Mouse (Mus musculus) thymus, postnatal 36 days (tissue): ENCODE measurements around the gene Coro1c.

Source experiments
- DNase-seq, 2 experiments: peaks; one replicate each; pipeline ENCODE4 v3.0.0; 2022; ENCODE audit warnings: mixed read lengths in 2 of 2

Gene Coro1c

GRCm38 (mm10) chr5:113921310-113922166 is 13.0 kb upstream of the Coro1c start:
- DNase-seq: no peak

- no peak for DNase-seq
Measured at GRCm38 (mm10) chr5:113919060-113919459, 10.5 kb upstream of the Coro1c start.

DNA sequence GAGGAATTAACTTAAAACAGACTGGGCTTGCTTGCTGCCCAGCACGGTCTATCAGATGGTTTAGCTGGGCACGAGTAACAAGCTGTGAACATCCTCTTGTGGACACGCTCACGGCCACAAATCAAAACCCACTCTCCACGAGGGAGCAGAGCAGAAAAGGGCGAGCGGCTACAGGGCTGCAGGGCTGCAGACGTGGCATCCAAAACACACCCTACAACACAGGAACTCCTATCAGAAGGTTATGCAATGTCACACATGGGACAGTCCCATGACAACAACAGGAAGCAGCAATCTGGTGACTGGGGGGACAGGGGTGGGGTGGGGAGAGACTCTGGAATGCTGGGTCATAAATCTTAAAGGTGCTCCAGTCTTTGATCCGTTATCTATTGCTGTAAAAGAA is 10.1 kb upstream of the Coro1c start:
- DNase-seq: no peak

GRCm38 (mm10) chr5:113910705-113911104 is 2.1 kb upstream of the Coro1c start:
- DNase-seq: no peak

- DNase-seq: no peak
Measured at GRCm38 (mm10) chr5:113910065-113910701, 1.6 kb upstream of the Coro1c start.

- peak; percentile 67 to 75 for DNase-seq
Measured at GRCm38 (mm10) chr5:113907786-113908567, 581 bp downstream of the Coro1c start.

- peak; percentile 8 to 37 for DNase-seq
Measured at GRCm38 (mm10) chr5:113906958-113907735, 1.4 kb downstream of the Coro1c start.

DNA sequence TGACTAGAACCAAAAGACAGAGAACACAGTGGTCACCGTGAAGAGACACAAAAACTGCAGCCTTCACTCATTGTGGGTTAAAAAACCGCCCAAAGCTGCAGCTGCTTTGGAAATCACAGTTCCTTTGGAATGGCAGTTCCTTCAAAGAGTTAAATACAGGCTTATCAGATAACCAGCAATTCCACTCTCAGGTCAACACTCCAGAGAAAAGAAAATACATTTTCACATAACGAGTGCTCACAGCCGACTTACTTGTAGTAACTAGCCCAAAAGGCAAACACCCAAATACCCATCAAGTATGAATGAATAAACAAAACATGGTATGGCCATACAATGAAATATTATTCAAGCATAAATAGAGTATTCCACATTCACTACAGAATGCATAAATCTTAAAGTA is 3.6 kb downstream of the Coro1c start:
- DNase-seq: no peak

DNA sequence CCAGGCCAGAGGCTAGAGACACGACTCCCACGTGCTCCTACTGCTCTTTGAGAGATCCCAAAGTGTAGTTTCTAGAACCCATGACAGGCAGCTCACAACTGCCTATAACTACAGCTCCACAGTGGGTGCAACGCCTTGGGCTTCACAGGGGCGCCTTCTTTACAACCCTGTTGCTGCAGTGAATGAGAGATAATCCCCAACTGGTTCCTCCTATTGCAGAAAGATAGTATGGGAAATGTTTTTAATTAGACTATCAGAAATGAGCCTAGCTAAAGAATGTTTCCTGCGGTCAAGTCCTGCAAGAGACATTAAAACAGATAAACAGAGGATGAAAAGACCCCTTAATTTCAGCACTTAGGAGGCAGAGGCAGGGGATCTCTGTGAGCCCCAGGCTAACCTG is 5.6 kb downstream of the Coro1c start:
- DNase-seq: no peak

DNA sequence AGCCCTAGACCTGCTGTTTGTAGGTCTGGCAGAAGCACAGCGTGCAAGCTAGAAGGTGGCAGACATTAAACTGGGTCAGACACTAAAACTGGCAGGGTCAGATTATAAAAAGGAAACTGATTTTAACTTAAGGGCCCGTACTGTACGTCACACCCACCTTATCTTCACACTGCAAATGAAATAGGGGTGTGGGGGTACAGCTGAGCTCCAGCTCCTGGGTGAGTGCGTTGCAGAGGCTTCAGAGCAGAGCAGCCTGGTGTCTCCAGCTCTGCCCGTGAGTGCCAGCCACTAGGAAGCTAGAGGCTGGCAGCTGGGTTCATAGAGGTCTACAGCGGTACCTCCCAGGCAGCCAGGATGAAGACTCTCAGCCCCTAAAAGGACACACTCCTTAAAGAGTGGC is 6.5 kb downstream of the Coro1c start:
- no peak for DNase-seq

DNA sequence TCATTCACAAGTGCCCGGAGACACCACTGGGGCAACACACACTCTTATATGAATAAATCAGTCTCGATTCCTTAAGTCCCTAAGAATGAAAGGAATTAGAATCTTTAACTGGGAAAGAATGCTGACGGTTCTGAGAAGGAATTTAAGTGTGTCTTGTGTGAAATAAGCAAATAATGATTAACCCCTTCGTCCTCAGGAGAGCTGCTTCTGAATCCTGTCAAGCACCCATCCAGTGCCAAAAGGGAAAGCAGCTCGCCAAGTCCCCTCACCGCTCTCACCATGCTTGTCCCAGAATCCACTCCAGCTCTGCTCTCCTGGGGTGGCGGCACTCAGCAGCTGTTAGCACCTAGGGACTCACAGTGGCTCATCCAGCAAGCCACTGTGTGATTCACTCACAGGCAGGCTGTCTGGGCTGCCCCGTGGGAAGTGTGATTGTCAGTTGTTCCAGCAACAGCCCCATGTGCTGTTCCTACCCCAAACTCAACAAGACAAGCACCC is 7.4 kb downstream of the Coro1c start:
- no peak for DNase-seq

DNA sequence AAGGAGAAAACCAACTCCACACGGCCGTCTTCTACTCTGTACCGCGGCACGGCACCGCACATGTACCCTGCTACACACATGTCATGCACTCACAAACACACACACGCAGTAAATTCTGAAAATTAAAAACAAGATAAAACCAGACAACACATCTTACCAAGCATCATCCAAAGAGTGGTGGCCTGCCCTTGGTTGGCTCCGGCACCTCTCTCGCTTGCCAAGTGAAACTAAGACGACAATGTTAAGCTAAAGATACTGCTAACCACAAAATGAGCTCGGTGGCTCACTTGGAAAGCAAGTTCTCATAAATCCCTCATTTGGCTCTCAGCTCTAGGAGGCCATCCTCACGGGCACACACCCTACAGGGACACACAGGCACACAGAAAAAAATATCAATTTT is 9.0 kb downstream of the Coro1c start:
- DNase-seq: no peak

DNA sequence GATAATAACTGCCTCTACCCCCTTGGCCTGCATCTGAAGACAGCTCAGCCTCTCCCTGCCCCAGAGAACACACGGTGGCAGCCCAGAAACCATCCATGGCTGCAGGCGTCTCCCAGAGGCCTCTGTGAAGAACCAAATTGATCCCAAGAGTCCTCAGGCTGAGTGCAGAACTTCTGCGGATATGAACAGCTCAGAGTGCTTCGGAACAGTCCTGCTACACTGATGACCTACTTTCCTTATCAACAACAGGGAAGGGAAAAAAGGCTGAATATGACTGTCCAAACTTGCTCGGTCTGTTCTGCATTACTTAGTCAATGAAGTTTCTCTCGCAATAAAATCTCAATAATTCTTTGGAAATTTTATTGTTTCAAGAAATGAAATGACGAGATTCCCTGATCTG is 16.6 kb downstream of the Coro1c start:
- no peak for DNase-seq

DNA sequence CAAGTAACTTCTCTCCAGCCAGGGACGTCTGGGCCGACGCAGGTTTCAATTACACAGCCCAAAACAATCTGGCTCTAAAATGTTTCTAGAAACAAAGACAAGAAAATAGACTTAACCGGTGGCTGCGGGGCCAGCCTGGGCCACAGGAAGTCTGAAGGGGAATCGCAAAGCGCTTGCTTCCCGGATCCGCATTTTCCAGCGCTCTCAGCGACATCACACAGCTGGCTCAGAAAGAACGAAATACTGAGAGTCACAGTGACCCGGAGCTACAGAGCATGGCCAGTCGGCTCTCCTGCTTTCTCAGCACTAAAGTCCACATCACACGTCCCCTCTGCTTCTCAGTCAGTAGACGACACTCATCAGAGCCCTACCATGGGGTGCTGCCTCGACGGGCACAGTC is 17.7 kb downstream of the Coro1c start:
- no peak for DNase-seq

DNA sequence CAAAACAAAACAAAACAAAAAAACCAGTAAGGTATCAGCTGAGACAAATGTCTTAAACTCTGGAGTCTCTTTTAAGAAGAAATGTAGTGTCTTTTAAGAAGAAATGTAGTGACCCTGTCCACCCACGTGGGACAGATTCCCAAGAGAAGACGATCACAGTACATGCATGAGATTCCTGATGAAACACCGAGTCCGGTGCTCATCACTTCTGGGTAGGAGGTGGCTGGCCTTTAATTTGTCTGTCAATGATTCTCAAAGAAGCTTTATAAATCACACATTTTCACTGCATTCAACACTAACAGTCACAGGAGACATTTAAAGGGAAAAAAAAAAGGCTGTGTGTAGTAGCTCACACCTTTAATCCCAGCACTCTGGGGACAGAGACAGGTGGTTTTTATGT is 18.6 kb downstream of the Coro1c start:
- DNase-seq: no peak

DNA sequence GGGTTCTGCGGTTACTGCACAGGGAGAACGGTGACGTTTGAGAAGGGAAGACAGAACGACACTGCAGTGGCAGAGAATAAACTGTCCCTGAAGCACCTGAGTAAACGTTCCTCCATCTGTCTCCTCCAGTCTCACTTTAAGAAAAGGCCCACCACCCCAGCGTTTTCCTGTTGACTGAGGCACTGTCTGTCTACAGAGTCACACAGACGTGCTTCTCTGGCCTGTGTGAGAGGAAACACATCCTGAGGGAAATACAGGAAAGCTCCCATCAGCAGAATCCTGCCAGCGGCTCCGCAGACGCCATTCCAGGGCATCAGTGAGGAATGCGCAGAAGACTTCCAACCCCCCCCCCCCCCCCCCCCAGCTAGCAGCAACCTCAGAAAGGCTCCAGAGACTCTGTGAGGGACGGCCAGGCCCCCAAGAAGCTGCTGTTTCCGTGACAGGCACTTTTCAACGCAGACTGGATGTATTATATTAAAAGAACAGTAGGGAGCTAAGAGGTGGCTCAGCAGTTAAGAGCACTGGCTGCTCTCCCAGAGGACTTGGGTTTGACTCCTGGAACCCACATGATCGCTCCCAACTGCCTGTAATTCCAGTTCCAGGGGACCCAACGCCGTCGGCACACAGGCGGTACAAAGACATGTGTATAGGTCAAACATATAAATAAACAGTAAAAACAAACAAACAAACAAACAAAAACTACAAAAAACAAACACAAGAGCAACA is 19.2 kb downstream of the Coro1c start:
- no peak for DNase-seq

DNA sequence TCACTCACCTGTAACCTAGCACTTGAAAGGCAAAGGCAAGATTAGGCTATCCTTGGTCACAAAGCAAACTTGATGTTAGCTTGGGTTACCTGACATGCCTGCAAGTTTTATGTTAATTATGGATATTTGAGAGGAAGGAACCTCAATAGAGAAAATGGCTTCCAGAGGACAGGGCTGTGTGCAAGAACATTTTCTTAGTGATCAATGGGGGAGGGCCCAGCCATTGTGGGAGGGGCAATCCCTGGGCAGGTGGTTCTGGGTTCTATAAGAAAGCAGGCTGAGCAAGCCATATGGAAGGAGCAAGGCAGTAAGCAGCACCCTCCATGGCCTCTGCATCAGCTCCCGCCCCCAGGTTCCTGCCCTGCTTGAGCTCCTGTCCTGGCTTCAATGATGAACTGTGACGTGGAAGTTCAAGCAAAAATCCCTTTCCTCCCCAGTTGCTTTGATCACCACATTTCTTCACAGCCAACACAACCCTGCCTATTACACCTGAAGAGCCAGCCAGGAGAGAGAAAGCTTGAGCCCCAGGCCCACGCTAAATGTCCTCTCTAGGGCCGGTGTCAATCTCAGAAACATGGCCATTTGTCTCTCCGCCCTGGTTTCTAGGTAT is 20.3 kb downstream of the Coro1c start:
- no peak for DNase-seq

DNA sequence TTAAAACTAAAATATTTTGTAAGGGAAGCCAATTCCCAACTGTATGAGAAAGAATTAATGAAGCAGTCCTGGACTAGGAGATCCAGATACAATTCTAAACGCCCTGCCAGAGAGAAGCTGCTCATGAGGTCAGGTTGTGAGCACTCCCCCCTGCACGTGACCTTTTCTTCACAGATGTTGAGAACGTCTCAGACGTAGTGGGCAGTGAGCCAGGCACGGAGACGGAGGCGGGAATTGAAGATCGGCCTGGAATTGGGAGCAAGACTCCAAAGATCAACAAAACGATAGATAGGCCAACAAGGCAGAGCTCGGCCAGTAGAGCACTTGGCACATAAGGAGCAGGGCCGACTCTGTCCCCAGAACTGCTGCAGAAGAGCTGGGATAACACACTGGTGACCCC is 21.4 kb downstream of the Coro1c start:
- no peak for DNase-seq

DNA sequence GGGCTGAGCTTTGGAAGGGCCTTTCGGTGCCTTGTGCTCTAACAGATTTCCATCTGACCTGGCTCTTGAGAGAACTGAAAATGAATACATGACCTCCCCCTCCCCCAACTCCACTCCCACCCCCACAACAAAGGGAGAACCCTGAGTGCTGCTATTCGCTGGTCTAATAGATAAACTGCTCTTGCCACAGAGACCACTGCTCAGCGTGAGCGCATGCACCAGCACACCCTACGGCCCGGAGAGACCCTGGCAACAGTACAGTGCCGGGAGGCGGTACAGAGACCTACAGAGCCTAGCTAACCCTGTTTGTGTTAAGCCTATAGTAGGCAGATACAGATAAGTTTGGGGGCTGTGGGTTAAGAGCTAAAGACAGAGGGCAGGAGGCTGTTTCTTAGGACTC is 22.9 kb downstream of the Coro1c start:
- DNase-seq: no peak

DNA sequence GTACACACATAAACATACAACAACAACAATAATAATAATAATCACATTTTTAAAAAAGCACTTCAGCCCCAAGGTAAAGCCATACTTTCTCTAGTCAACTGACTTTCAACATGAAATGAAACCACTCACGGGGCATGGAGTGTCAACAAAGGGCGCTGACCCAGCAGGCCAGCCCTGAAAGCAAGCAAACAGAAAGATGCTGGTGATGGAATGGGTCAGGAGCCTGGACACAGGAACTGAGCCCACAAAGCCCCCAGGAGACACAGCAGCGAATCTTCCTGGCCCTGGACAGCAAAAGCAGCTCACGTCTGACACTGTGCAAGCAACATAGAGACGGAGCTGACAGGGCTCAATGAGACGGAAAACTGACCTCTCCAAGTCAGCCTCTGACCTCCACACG is 23.8 kb downstream of the Coro1c start:
- no peak for DNase-seq

- no peak for DNase-seq
Measured at GRCm38 (mm10) chr5:113883384-113883771, 25.2 kb downstream of the Coro1c start.
